10 mouse cellular contexts compared by ENCODE assay signal in genomic region chr17:84498639-84499038, GRCm38 (mm10). TPM values are rescaled to one million over a fixed set of nuclear protein-coding genes. Genes with fewer than 3 reads are reported as not detected.
A peak's percentile ranks its signal among the peaks of the same experiment; 100 is the strongest.
DNase-seq lines count a peak whose midpoint lies in the region; ATAC-seq and TF ChIP-seq lines count a peak whose summit lies in the region.
"Had no signal": no experiment of that assay in that cellular context is flagged by ENCODE, and none has a peak within 500 bp of the region (broad histone marks: within the 10 kb centered on the region; RNA-seq: fewer than 3 reads in every experiment).

No protein-coding gene starts in this region.

- TF ChIP-seq CTCF in layer of hippocampus, adult 2 months (conservative IDR thresholded peaks at IDR 0.05): no peak
- TF ChIP-seq CTCF in gastrocnemius, adult 2 months (IDR thresholded peaks at IDR 0.05): no peak

- intact Hi-C loops in gastrocnemius, adult 2 months (cut with DNase I): no loop called here

- no peak for ATAC-seq in granulocyte monocyte progenitor cell, adult 5-6 weeks (replicated peaks; ENCODE audit: poor library complexity, severe bottlenecking)

- no peak overlapping the region for H3K4me3 ChIP-seq in layer of hippocampus, adult 2 months
- no peak overlapping the region for H3K4me3 ChIP-seq in gastrocnemius, adult 2 months
- H3K4me3 ChIP-seq: forebrain, embryonic 10.5 days; midbrain, embryonic 12.5 days had no signal

- H3K27ac ChIP-seq in layer of hippocampus, adult 2 months: peak overlapping the region; percentile 8; the same call in 1 of the 2 replicates
- peak overlapping the region; percentile 68 for H3K27ac ChIP-seq in gastrocnemius, adult 2 months
- H3K27ac ChIP-seq: forebrain, embryonic 10.5 days; midbrain, embryonic 12.5 days had no signal

- peak; percentile 29 for DNase-seq in adrenal gland, adult 2 months
- no peak for DNase-seq in adrenal gland, adult 8-10 months
- DNase-seq in layer of hippocampus, adult 2 months (ENCODE audit: low spot score in 2 of 2): no peak
- no peak for DNase-seq in layer of hippocampus, adult 8-10 months (ENCODE audit: low spot score in 2 of 2)
- DNase-seq in gastrocnemius, adult 2 months: peak; percentile 51
- DNase-seq in lung, postnatal 36 days: peak; percentile 49
- no peak for DNase-seq in frontal cortex, postnatal 14 days (ENCODE audit: low spot score in 2 of 2)

RNA-seq across cellular contexts. Expression of gene Plekhh2, which starts 13.1 kb away (rescaled TPM):
- total RNA-seq in adrenal gland, adult 2 months (2021): 1 to 10 TPM; 3.0 to 4.4 TPM
- polyA plus RNA-seq in adrenal gland, adult 2 months (2012; rRNA removed): 0.98 and 1.0 TPM in 2 replicates
- total RNA-seq in adrenal gland, adult 8-10 months (2022): 1 to 10 TPM; 2.2 to 6.4 (median 4.2) TPM
- 1 to 10 TPM; 5.2 to 5.8 TPM for total RNA-seq in layer of hippocampus, adult 2 months (2021)
- 1 to 10 TPM; 6.2 to 8.2 (median 6.5) TPM for total RNA-seq in layer of hippocampus, adult 8-10 months (2022)
- total RNA-seq in gastrocnemius, adult 2 months (2021): 1 to 10 TPM in 1 of 2 experiments, under 1 TPM in 1; 0.77 to 1.7 TPM
- total RNA-seq in granulocyte monocyte progenitor cell, adult 5-6 weeks (2014; fragmentation: Nextera tagmentation): 0.32 and 0.43 TPM in 2 replicates
- total RNA-seq in granulocyte monocyte progenitor cell, adult 5-6 weeks (2017): 0.43 TPM in 1 of 2 replicates, not detected in the other

RNA-seq across cellular contexts. Expression of gene Thada, which starts 32.6 kb away (rescaled TPM):
- 10 to 100 TPM; 19.4 to 21.2 TPM for total RNA-seq in adrenal gland, adult 2 months (2021)
- 8.1 and 11.9 TPM in 2 replicates for polyA plus RNA-seq in adrenal gland, adult 2 months (2012; rRNA removed)
- 10 to 100 TPM; 15.7 to 32.1 (median 19.0) TPM for total RNA-seq in adrenal gland, adult 8-10 months (2022)
- total RNA-seq in layer of hippocampus, adult 2 months (2021): 10 to 100 TPM; 14.8 to 17.3 TPM
- 10 to 100 TPM; 14.7 to 20.5 (median 16.9) TPM for total RNA-seq in layer of hippocampus, adult 8-10 months (2022)
- total RNA-seq in gastrocnemius, adult 2 months (2021): 1 to 10 TPM; 5.6 to 6.8 TPM
- 39.3 and 40.6 TPM in 2 replicates for total RNA-seq in granulocyte monocyte progenitor cell, adult 5-6 weeks (2014; fragmentation: Nextera tagmentation)
- total RNA-seq in granulocyte monocyte progenitor cell, adult 5-6 weeks (2017): 37.6 and 43.8 TPM in 2 replicates

Comparison
In these comparisons a context has a peak if more than half of its experiments do, and no peak if none do; other contexts are left out.
1. DNase-seq: peak in adrenal gland, adult 2 months (single experiment), gastrocnemius, adult 2 months (single experiment) and lung, postnatal 36 days (single experiment); none in adrenal gland, adult 8-10 months (single experiment), layer of hippocampus, adult 2 months (0 of 2), layer of hippocampus, adult 8-10 months (0 of 2) and frontal cortex, postnatal 14 days (0 of 2).